Mouse (Mus musculus) splenic B cell, adult 2 months (primary cell): ENCODE measurements around the gene Jarid2.
A peak's percentile ranks its signal among the peaks of the same experiment; 100 is the strongest.

Experiments used
- DNase-seq: peaks from one replicate; pipeline ENCODE4 v3.0.0-alpha.2; 2011; ENCODE audit warnings: low read depth, low spot score
- H3K27me3 ChIP-seq: 2 replicates; pipeline ENCODE4 v1.6.1; 2012; ENCODE audit warnings: mild to moderate bottlenecking, low read length, moderate library complexity, mixed read lengths; ENCODE audit not compliant: control insufficient read depth, poor library complexity, insufficient read depth, severe bottlenecking
- H3K36me3 ChIP-seq: 2 replicates; pipeline ENCODE4 v1.6.1; 2012; ENCODE audit warnings: mild to moderate bottlenecking, low read length, moderate library complexity, mixed read lengths; ENCODE audit not compliant: control insufficient read depth, poor library complexity, insufficient read depth, severe bottlenecking

Gene Jarid2

GRCm38 (mm10) chr13:44734441-44734840 lies 5.2 kb downstream of the Jarid2 start:
- H3K27me3 ChIP-seq: no peaks in the 10 kb centered on the region
- peak; percentile 39 for DNase-seq

GRCm38 (mm10) chr13:44735088-44735690 lies 5.9 kb downstream of the Jarid2 start:
- Histone ChIP-seq H3K27me3 (no peaks in the 10 kb centered on the region), H3K36me3 (no peaks in the 10 kb centered on the region; the same call in 1 of the 2 replicates)
- no peak for DNase-seq

More at GRCm38 (mm10) chr13:44734441-44734840, 5.2 kb downstream of the Jarid2 start:
- no peaks in the 10 kb centered on the region for H3K36me3 ChIP-seq

- no peak for DNase-seq
- no peaks in the 10 kb centered on the region; the same call in 1 of the 2 replicates for H3K36me3 ChIP-seq
- H3K27me3 ChIP-seq: no peaks in the 10 kb centered on the region
These were observed 8.0 kb downstream of the Jarid2 start for GRCm38 (mm10) chr13:44737297-44737696.

- no peak for DNase-seq
- no peaks in the 10 kb centered on the region for H3K27me3 ChIP-seq
- H3K36me3 ChIP-seq: no peaks in the 10 kb centered on the region
These were observed 22.5 kb downstream of the Jarid2 start for GRCm38 (mm10) chr13:44751780-44752179.

- no peaks in the 10 kb centered on the region for H3K27me3 ChIP-seq
- DNase-seq: no peak
- no peaks in the 10 kb centered on the region for H3K36me3 ChIP-seq
These were observed 23.9 kb downstream of the Jarid2 start for GRCm38 (mm10) chr13:44753206-44753605.

- H3K27me3 ChIP-seq: no peaks in the 10 kb centered on the region
- DNase-seq: no peak
- H3K36me3 ChIP-seq: no peaks in the 10 kb centered on the region
These were observed 26.2 kb downstream of the Jarid2 start for GRCm38 (mm10) chr13:44755434-44755833.

- Histone ChIP-seq H3K27me3 (no peaks in the 10 kb centered on the region), H3K36me3 (no peaks in the 10 kb centered on the region)
- DNase-seq: peak; percentile 71
These were observed 29.5 kb downstream of the Jarid2 start for GRCm38 (mm10) chr13:44758750-44759149.

GRCm38 (mm10) chr13:44760761-44761160 lies 31.5 kb downstream of the Jarid2 start:
- DNase-seq: no peak
- H3K36me3 ChIP-seq: no peaks in the 10 kb centered on the region
- no peaks in the 10 kb centered on the region for H3K27me3 ChIP-seq

GRCm38 (mm10) chr13:44763068-44763467 lies 33.8 kb downstream of the Jarid2 start:
- DNase-seq: no peak
- no peaks in the 10 kb centered on the region for H3K36me3 ChIP-seq
- H3K27me3 ChIP-seq: no peaks in the 10 kb centered on the region

- Histone ChIP-seq H3K36me3 (no peaks in the 10 kb centered on the region), H3K27me3 (no peaks in the 10 kb centered on the region)
- no peak for DNase-seq
These were observed 38.5 kb downstream of the Jarid2 start for GRCm38 (mm10) chr13:44767751-44768150.

GRCm38 (mm10) chr13:44770808-44771605 lies 41.7 kb downstream of the Jarid2 start:
- H3K36me3 ChIP-seq: no peaks in the 10 kb centered on the region
- H3K27me3 ChIP-seq: no peaks in the 10 kb centered on the region
- peak; percentile 83 for DNase-seq

GRCm38 (mm10) chr13:44772816-44773215 lies 43.5 kb downstream of the Jarid2 start:
- no peaks in the 10 kb centered on the region for H3K36me3 ChIP-seq
- H3K27me3 ChIP-seq: no peaks in the 10 kb centered on the region
- DNase-seq: no peak

GRCm38 (mm10) chr13:44774351-44774750 lies 45.1 kb downstream of the Jarid2 start:
- DNase-seq: no peak
- H3K27me3 ChIP-seq: no peaks in the 10 kb centered on the region
- H3K36me3 ChIP-seq: no peaks in the 10 kb centered on the region

GRCm38 (mm10) chr13:44775396-44775795 lies 46.1 kb downstream of the Jarid2 start:
- H3K27me3 ChIP-seq: no peaks in the 10 kb centered on the region
- no peak for DNase-seq

GRCm38 (mm10) chr13:44780506-44780905 lies 51.2 kb downstream of the Jarid2 start:
- H3K27me3 ChIP-seq: no peaks in the 10 kb centered on the region
- peaks cover 2% of the 10 kb centered on the region; the same call in 1 of the 2 replicates for H3K36me3 ChIP-seq
- peak; percentile 41 for DNase-seq

More at GRCm38 (mm10) chr13:44775396-44775795, 46.1 kb downstream of the Jarid2 start:
- H3K36me3 ChIP-seq: no peaks in the 10 kb centered on the region
